Mouse (Mus musculus) heart, adult 18-20 months (tissue): Measurements from ENCODE around the gene Emd. TPM values are rescaled to one million over a fixed set of nuclear protein-coding genes. Genes with fewer than 3 reads are reported as not detected.
A peak's percentile ranks its signal among the peaks of the same experiment; 100 is the strongest.
"Not testable (repeated sequence)": the region's sequence is repeated elsewhere in the genome, so short reads cannot be mapped to it uniquely, and the experiment has no call there.

ENCODE experiments used
- DNase-seq, 2 experiments: peaks; one replicate each; pipeline ENCODE4 v3.0.0; 2021 to 2022; ENCODE audit warnings: mixed read lengths in 1 of 2
- long read RNA-seq, 2 experiments: library from polyadenylated mRNA; stranded (forward); transcript quantifications; one replicate each; pipeline ENCODE4 v2.0.0; 2021
- total RNA-seq, 2 experiments: library from RNA; stranded (reverse); gene quantifications; 2 replicates each; pipeline ENCODE4 v1.2.3; 2021

The Emd gene
- 10 to 100 TPM; 31.0 to 35.2 TPM for total RNA-seq
- long read RNA-seq, experiment 1, partial matches to known transcripts = 0 of 9 reads
- long read RNA-seq, experiment 1, other reads (novel, unspliced or antisense) = 7 of 9 reads
- long read RNA-seq, experiment 2, partial matches to known transcripts = 0 of 4 reads
- long read RNA-seq, experiment 2, other reads (novel, unspliced or antisense) = 4 of 4 reads

- DNase-seq = peak; percentile 90 to 96
Measured at GRCm38 (mm10) chrX:74254153-74254887, at the start of gene Emd. Gene Emd, plus strand, starts transcription at chrX:74254687.

GRCm38 (mm10) chrX:74218496-74218895, 36.0 kb upstream of the Emd start:
- peak in 1 of 2 experiments; percentile 15 for DNase-seq

GRCm38 (mm10) chrX:74219449-74219848, 35.0 kb upstream of the Emd start:
- DNase-seq = no peak

- DNase-seq = not testable (repeated sequence)
Measured at GRCm38 (mm10) chrX:74220099-74220498, 34.4 kb upstream of the Emd start.

GRCm38 (mm10) chrX:74230038-74230437, 24.4 kb upstream of the Emd start:
- DNase-seq = peak in 1 of 2 experiments; percentile 0

GRCm38 (mm10) chrX:74233196-74233595, 21.3 kb upstream of the Emd start:
- DNase-seq = no peak

- no peak for DNase-seq
Measured at GRCm38 (mm10) chrX:74240332-74240731, 14.2 kb upstream of the Emd start.

GRCm38 (mm10) chrX:74243396-74243795, 11.1 kb upstream of the Emd start:
- DNase-seq = peak in 1 of 2 experiments; percentile 45

- DNase-seq = peak in 1 of 2 experiments; percentile 34
Measured at GRCm38 (mm10) chrX:74243807-74244206, 10.7 kb upstream of the Emd start.

- DNase-seq = peak; percentile 63 to 86
Measured at GRCm38 (mm10) chrX:74244614-74245083, 9.8 kb upstream of the Emd start.

- DNase-seq = no peak
Measured at GRCm38 (mm10) chrX:74245107-74245506, 9.4 kb upstream of the Emd start.

GRCm38 (mm10) chrX:74245687-74246086, 8.8 kb upstream of the Emd start:
- DNase-seq = peak; percentile 85 to 91

- DNase-seq = peak; percentile 89 to 95
Measured at GRCm38 (mm10) chrX:74246213-74246681, 8.2 kb upstream of the Emd start.

- peak in 1 of 2 experiments; percentile 70 for DNase-seq
Measured at GRCm38 (mm10) chrX:74246693-74247092, 7.8 kb upstream of the Emd start.

- DNase-seq = peak; percentile 65 to 81
Measured at GRCm38 (mm10) chrX:74248651-74249050, 5.8 kb upstream of the Emd start.

- peak; percentile 72 to 77 for DNase-seq
Measured at GRCm38 (mm10) chrX:74249615-74250014, 4.9 kb upstream of the Emd start, which contains the start of gene Flna. Gene Flna, minus strand, starts transcription at chrX:74249820.

- DNase-seq = no peak
Measured at GRCm38 (mm10) chrX:74254888-74255565, 540 bp downstream of the Emd start.

GRCm38 (mm10) chrX:74257746-74258145, 3.3 kb downstream of the Emd start:
- DNase-seq = no peak

GRCm38 (mm10) chrX:74269736-74270061, 15.2 kb downstream of the Emd start:
- DNase-seq = peak in 1 of 2 experiments; percentile 37

GRCm38 (mm10) chrX:74270062-74270901, 15.8 kb downstream of the Emd start, which contains the start of gene Rpl10:
Gene Rpl10, plus strand, starts transcription at chrX:74270812.
- peak; percentile 90 to 96 for DNase-seq

GRCm38 (mm10) chrX:74270902-74271551, 16.5 kb downstream of the Emd start:
- DNase-seq = peak; percentile 37 to 45
